Mouse (Mus musculus) heart, postnatal 25 days (tissue): ENCODE measurements around the gene Inmt. TPM values are rescaled to one million over a fixed set of nuclear protein-coding genes. Genes with fewer than 3 reads are reported as not detected.

ENCODE experiments used
- DNase-seq: peaks from one replicate; pipeline ENCODE4 v3.0.0; 2022; ENCODE audit warnings: low spot score
- intact Hi-C: fragments of 180-260 bp; cut with DNase I; formaldehyde crosslinking; loops from one replicate; pipeline ENCODE4 v1.15.1; 2025
- total RNA-seq, 2 experiments: library from RNA; stranded (reverse); gene quantifications; 2 replicates each; pipeline ENCODE4 v1.2.3; 2021

Gene Inmt
- total RNA-seq, 2 experiments from 2014 or later = 9.5 to 10.2 TPM

GRCm38 (mm10) chr6:55173171-55173570 lies 1.7 kb downstream of the Inmt start:
- intact Hi-C loops = loop anchor here (5.0 kb wide), 1 partner anchor 361 kb away; no protein-coding TSS in a partner anchor
- no peak for DNase-seq

DNA sequence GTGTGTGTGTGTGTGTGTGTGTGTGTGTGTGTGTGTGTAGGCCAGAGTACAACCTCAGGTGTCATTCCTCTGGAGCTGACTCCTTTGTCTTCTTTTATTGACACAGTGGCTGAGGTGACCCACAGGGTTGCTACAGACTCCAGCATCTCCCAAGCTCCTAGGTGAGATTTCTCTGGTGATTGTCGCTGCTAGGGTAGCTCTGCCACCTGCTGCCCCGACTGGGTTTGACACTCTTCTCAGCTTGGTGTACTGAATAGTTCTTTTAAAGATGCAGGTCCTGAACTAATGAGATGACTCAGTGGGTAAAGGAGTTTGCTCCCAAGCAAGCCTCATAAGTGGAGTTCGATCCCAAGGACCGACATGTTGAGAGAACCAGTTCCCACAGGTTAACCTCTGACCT lies 3.2 kb downstream of the Inmt start:
- no peak for DNase-seq
- intact Hi-C loops = loop anchor here (5.0 kb wide), 1 partner anchor 359 kb away; no protein-coding TSS in a partner anchor

GRCm38 (mm10) chr6:55169818-55170217 lies 5.0 kb downstream of the Inmt start:
- intact Hi-C loops = loop anchor here (5.0 to 10.0 kb wide), 5 partner anchors 78 to 585 kb away; no protein-coding TSS in a partner anchor

DNA sequence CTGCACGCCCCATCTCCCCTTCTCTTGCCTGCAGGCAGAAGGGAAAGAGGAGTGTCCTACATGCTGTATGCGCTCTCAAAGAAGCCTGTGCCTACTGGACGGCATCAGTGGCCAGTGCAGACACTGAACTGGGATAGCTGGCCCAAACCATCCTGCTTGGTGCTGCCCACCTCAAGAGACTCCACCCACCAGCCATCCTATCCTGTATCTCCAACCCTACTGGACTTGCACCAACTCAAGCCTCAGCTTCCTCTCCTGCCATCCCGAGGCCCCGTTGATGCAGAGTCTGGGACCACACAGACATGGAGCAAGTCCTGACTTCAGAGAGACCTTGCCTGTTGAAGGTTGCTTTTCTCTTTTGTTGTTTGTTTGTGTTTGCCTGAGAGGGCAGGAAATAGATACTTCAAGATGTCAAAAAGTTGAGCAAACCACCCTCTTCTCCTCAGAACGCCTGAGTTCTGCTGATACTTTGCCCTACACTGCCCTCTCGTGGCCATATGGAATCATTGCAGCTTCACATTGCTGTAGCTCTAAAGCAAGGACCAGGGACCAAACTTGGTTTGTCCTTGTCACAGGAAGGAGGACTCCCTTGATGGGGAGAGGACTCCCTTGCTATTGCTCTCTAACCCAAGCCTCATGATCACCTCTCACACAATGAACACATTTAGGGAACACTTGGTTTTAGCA lies 7.9 kb downstream of the Inmt start:
- intact Hi-C loops = loop anchor here (1.0 to 10.0 kb wide), 6 partner anchors 75 to 582 kb away; no protein-coding TSS in a partner anchor
- peak; percentile 46 for DNase-seq

More at GRCm38 (mm10) chr6:55169818-55170217, 5.0 kb downstream of the Inmt start:
- no peak for DNase-seq

DNA sequence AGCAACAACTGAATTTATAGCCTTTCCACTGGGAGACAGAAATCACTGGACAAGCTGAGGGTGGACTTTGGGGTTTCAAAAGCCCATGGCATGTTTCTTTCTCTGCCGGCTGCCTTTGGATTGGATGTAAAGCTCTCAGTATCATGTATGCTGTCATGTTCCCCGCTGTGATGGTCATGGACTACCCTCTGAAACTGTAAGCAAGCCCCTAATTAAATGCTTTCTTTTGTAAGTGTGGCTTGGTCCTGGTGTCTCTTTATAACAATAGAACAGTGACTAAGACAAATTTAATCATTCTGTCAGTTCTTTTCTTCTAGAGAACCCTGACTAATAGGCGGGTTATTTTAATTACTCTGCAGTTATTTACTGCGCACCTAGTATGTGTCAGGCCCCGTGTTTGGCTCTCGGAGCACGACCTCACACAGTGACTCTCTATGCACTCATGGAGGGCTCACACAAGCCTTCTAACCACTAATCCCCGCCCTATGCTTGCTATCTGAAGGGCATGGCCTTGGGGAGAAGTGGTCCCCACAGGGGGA lies 11.7 kb downstream of the Inmt start:
- DNase-seq = no peak
- intact Hi-C loops = loop anchor here (10.0 kb wide), 1 partner anchor 578 kb away; no protein-coding TSS in a partner anchor

DNA sequence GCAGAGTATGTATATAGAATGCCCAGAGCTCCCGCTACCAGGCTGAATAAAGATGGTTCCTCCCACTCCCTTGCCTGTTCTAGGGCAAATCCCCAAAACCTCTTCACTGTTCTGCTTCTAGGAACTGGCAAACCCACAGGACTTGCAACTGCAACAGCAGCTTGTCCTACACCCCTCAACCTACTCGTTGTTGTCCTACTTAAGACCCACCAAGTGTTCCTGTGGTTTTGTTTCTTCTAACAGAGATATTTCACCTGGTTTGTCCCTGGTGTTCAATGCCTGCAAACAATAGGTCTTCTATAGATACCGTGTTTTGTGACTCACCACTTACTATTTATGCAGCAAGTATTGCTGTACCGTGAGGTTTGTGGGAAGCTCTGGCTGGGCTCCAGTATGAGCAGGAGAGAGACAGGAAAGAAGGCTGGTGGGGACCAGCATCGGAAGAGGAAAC lies 13.5 kb downstream of the Inmt start:
- no peak for DNase-seq
- intact Hi-C loops = loop anchor here (10.0 kb wide), 1 partner anchor 577 kb away; no protein-coding TSS in a partner anchor

GRCm38 (mm10) chr6:55159256-55159655 lies 15.6 kb downstream of the Inmt start:
- DNase-seq = no peak
- intact Hi-C loops = no loop called here

GRCm38 (mm10) chr6:55152226-55152625 lies 22.6 kb downstream of the Inmt start:
- no peak for DNase-seq
- intact Hi-C loops = no loop called here

DNA sequence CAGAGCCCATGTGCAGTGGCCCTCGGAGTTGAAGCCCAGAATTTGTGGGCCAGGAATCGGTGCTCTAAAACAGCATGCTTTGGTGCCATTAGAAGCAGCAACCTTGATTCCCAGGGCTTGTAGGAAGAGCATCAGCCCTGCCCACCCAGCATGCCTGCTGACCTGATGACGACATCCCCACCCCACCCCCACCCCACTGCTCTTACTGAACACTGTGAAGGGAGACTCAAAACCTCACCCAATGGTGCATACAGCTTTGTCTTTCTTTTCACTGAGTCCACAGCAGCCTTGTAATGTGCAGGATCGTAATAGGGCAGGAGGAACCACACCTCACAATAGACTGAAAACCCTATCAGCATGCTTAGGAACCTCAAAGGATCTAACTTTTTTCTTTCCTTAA lies 28.7 kb downstream of the Inmt start:
- intact Hi-C loops = no loop called here
- DNase-seq = no peak

DNA sequence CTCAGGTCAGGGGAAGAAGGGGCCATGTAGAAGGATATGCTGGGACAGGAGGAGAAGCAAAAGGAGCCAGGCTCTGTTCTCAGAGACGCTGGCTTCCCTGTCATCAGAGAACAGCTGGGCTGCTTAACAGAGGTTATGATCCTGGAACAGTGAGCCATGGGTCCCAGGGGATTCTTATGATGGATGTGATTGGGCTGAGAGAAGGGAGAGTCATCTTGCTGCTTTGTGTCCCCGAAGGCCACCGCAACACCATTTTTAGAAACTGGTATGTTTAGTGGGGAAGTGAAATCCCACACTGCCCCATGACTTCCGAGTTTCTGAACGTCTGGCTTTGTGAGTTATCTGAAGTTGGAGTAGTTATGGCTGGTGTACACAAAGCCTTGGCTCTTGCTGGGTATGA lies 29.6 kb downstream of the Inmt start:
- intact Hi-C loops = no loop called here
- DNase-seq = peak; percentile 21

DNA sequence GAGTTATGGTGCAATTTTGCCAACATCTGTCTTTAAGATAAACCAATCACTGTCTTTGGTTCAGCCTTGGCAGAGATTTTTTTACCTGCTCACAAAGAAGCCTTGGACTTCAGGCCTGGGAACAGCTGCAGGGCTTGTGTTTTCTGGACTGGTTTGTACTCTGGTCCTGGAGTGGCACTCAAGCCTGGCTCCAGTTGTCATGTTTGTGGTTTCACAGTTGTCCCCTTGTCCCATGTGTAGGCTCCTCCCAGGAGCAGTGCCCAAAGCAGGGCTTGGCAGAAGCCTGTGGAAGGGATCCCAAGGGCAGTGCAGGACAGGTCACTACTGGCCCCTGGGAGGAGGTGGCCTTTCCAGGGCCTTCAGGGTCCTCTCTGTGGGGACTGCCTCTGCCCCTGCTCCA lies 36.5 kb downstream of the Inmt start:
- intact Hi-C loops = no loop called here
- DNase-seq = no peak

DNA sequence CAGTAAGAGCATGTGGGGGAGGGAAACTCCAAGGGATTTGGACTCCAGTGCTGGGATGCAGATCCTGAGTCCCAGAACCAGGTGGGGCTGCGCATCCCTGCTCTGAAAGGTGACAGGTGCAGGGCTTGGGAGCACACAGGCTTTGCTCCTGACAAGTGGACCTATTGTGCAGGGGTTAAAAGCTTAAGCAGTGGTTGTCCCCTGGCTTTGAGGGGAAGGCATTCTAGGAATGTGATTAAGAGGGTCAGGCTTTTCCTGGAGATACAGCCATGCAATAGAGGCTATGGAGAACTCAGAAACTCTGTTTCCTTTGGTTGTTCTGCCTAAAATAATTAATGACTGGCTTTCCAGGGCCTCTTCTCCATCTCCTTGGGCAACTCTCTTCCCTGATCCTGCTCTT lies 41.4 kb downstream of the Inmt start:
- no peak for DNase-seq
- intact Hi-C loops = no loop called here

GRCm38 (mm10) chr6:55132794-55133193 lies 42.0 kb downstream of the Inmt start, which contains the start of gene Crhr2:
Gene Crhr2, minus strand, starts transcription at chr6:55133016.
- intact Hi-C loops = no loop called here
- DNase-seq = no peak

DNA sequence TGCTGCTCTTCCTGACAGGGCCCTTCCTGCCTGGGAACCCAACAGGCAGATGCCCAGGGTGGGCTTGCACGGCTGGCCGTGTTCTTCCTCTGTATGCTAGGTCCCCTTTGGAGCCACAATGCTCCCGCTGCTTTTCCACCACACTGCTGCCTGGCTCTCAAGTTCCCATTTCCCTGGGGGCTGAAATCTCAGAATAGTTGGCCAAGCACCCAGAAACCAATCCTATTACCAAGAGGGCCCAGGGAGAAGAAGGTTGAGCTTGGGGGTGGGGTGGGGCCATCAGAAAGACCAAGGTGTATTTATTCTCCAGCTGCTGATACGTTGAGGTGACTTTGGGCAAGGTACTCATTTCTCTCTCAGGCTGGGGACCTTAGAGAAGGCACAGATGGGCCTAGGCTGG lies 43.5 kb downstream of the Inmt start:
- intact Hi-C loops = no loop called here
- DNase-seq = no peak

DNA sequence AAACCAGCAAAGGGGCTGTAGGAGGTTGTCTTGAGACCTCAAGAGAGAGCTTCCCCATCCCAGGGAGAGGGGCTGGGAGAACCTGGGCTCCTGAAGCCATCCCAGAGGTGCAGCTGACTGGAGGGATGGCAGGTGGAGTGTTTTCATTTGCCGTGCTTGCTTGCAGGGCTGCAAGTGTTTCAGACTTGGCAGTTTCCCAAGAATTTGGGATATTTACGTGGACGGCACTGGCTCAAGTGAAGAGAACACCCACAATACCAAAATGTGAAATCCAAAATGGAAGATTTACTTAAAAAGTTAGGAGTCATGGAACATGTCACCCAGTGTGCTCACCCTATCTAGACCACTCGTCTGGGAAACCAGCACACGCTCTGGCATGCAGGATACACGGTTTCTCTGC lies 44.2 kb downstream of the Inmt start:
- no peak for DNase-seq
- intact Hi-C loops = no loop called here

DNA sequence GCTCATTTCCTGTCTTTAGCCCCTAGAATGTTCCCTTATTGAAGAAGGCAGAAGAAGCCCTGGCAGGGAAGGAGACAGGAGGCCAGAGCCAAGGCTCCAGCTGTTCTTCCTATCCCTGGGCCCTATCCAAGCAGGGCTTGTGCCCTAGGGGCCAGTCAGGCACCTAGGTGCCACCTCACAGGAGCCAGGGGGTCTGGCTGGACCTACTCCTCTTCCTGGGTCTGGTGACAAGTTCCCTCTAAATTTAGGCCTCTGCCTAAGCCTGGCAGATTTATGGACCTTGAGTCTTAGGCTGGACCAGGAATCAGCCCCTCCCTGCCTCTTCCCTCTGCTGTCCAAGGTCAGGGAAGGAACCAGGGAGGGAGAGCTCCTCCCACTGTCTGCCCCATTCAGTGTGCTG lies 46.5 kb downstream of the Inmt start:
- no peak for DNase-seq
- intact Hi-C loops = no loop called here

DNA sequence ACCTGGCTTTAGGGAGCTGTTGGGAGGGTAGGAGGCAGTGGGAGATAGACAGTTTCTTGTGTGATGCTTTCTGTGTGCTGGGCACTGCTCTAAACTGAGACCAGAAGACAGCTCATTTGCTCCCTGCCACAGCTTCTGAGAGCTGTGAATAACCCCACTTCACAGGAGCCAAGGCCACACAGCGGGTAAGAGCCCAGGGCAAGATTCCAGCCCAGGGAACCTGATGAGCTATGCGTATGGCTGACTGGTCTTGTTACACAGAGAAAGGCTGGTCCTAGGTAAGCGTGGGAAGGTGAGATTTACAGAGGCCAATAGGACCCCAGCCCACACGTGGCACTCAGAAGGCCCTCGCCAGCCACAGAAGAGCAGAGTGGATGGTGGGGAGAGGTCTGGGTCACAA lies 48.3 kb downstream of the Inmt start:
- intact Hi-C loops = no loop called here
- DNase-seq = no peak

DNA sequence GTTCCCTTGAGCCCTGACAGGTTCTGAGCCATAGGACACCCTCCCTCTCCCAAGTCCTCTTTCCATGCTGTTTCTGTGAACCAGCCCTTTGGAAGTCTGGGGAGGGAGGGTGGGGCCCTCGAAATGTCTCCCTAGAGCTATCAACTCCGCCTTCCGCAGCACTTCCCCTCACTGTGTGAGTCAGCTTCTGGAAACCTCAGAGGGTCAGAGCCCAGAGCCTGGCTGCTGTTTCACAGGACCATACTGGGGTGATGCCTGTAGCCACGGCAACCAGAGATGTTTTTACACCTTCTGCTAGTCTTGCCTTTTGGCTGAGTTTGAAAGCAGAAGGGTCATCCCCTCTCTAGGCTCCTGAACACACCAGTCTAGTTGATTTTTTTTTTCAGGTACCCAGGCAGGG lies 51.8 kb downstream of the Inmt start:
- intact Hi-C loops = no loop called here

More for the DNA sequence above, 51.8 kb downstream of the Inmt start:
- peak; percentile 23 for DNase-seq
